Mouse (Mus musculus) heart, postnatal 4 days (tissue): ENCODE measurements around the gene Crkl. TPM values are rescaled to one million over a fixed set of nuclear protein-coding genes. Genes with fewer than 3 reads are reported as not detected.

Source experiments
- DNase-seq: peaks from one replicate; pipeline ENCODE4 v3.0.0; 2021
- total RNA-seq, 2 experiments: library from RNA; stranded (reverse); gene quantifications; 2 replicates each; pipeline ENCODE4 v1.2.3; 2021

The Crkl gene
- total RNA-seq, 2 experiments from 2014 or later: 31.6 to 34.4 TPM

DNA sequence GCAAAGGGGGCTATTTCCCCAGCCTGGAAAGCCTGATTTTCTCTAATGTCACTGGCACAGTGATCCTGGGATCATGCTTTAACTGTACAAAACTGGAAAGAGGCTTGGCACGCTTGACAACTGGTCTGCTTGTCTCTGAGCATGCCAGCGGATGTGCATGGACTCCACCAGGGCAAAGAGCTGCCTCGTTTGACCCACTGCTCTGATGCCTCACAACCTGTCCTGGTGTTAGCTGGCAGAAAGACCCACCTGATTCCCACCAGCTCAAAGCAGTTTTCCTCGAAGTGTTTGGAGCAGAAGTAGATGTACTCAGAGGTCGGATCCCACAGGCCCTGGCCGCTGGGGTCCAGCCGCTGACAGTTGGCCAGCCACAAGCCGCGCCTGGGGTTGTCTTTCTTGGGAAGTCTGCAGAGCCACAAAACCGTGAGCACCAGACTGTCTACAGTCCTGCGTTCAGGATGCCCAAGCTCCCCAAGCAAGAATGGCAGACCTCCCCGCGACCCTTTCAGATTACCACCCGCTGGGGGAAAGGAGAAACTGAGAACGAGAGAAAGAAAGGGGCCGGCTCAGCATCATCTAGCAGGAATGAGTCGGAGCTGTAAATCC, 78.3 kb downstream of the Crkl start:
- peak; percentile 34 for DNase-seq

DNA sequence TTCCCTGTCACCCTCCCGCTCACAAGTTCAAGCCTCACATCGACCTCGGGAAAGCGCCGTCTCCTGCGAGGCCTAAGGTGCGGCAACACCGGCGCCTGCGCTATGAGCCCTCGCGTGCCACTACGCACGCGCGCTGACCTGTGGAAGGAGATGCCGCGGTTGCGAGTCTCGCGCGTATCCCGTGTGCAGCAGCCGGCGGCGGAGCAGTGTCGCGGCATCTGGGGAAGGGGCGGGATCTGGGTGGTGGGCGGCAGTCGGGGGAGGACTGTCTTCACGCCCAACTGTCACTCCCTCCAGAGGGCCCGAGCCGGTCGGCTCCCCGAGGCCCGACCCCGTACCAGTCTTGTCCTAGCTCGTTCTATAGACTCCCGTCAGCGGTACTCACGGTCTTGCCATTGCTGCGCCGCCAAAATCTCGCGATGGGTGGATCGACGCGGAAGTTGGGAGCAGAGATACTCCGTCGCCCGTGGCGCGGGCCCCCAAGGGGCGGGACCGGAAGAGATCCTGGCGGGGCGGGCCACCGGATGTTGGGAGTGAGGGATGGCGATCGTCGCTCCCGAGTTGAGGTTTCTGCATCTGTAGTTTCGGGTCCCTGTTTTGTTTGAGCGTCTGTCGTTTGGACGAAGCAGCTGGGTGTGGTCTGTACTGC, 79.0 kb downstream of the Crkl start, which contains the start of gene Thap7:
Gene Thap7 (minus strand): TSS at position 497 of the 649 bp plus-strand sequence.
- DNase-seq: peak; percentile 98

DNA sequence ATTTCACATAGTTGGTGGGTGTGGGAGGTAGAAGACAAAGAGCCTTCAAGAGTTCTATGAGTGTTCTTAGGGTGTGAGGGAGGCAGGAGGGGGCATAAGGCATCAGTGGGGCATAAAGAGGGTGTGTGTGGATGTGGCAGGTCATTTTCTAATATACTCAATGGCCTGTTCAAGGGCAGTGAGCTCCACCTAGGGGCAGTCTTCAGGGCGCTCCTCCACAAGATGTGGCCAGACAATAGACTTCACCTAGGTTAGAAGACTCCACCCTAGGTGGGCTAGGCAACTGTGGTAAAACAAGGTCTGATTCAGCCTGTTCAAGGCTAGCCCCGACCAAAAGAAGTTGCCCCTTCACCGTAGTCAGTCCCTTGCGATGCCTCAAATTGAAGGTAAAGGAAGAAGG, 80.5 kb downstream of the Crkl start:
- no peak for DNase-seq

DNA sequence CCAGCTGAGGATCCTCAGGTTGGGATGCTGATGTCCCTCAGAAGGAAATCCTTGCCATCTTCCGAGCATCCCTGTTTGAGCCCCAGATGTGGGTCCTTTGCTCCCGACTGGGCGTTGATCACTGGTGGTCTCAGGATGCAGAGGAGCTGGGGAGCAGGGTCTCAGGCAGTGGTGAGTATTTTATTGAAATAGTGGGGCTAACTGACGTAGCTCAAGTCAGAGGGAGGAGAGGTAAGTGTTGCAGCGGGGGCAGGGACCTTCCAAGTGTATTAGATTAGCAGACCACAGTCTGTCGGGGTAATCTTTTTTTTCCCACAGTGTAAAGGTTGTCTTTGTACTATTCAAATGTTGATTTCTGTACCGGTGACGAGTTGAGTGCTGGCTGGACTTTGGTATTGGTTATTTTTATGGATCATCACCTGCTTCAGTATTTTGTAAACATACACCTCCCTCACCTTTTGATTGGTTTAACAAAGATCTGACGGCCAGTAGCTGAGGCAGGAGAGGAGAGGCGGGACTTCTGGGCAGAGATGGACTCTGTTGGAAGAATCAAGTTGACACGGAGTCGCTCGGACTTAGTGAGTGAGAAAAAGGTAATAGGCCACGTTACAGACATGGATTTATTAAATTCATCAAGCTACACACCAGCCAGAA, 81.0 kb downstream of the Crkl start:
- DNase-seq: no peak

DNA sequence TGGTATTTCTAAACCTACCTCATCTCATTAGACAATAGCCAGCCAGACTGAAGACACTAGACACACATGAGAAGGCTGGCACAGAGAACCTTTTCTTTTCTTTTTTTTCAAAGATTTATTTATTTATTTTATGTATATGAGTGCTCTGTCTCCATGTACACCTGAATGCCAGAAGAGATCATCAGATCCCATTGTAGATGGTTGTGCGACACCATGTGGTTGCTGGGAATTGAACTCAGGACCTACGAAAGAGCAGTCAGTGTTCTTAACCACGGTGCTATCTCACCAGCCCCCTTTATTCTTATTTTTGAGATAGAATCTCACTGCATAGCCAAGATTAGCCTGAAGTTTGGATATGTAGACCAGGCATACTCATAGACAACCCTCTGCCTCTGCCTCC, 84.8 kb downstream of the Crkl start:
- no peak for DNase-seq

Other genes with a start within 250 kb of the Crkl start
- 100 to 1,000 TPM; 154 to 157 TPM for gene Ube2l3, start 249.3 kb upstream of the Crkl start, total RNA-seq
- under 1 TPM; 0.43 TPM for gene Rimbp3, start 243.4 kb upstream of the Crkl start, total RNA-seq
- gene Hic2, start 218.4 kb upstream of the Crkl start, total RNA-seq: 1 to 10 TPM; 7.0 to 7.1 TPM
- 1 to 10 TPM; 6.3 to 7.9 TPM for gene Tmem191c, start 175.9 kb upstream of the Crkl start, total RNA-seq
- gene Serpind1, start 120.6 kb upstream of the Crkl start, total RNA-seq: 1 to 10 TPM; 3.3 to 3.7 TPM
- 10 to 100 TPM; 15.7 to 16.3 TPM for gene Snap29, start 46.0 kb upstream of the Crkl start, total RNA-seq
- 10 to 100 TPM; 55.8 to 56.5 TPM for gene Pi4ka, start 45.7 kb upstream of the Crkl start, total RNA-seq
- under 1 TPM; 0.21 to 0.70 TPM for gene Aifm3, start 37.6 kb downstream of the Crkl start, total RNA-seq
- 10 to 100 TPM; 35.6 to 47.5 TPM for gene Lztr1, start 56.7 kb downstream of the Crkl start, total RNA-seq
- 10 to 100 TPM; 17.5 to 20.9 TPM for gene Thap7, start 79.1 kb downstream of the Crkl start, total RNA-seq
- not detected for gene Lrrc74b, start 109.3 kb downstream of the Crkl start, total RNA-seq
- under 1 TPM; 0.27 to 0.36 TPM for gene P2rx6, start 109.9 kb downstream of the Crkl start, total RNA-seq
- 1 to 10 TPM; 3.8 to 4.1 TPM for gene Slc7a4, start 131.2 kb downstream of the Crkl start, total RNA-seq
- 10 to 100 TPM; 30.9 to 35.4 TPM for gene Smpd4, start 167.4 kb downstream of the Crkl start, total RNA-seq
- 1 to 10 TPM; 2.0 to 2.1 TPM for gene Ccdc74a, start 194.5 kb downstream of the Crkl start, total RNA-seq